Mouse (Mus musculus) kidney, adult 2 months (tissue): ENCODE data around the gene Zfp592.

Source experiments
- CTCF ChIP-seq: fragments of 200-500 bp; conservative IDR thresholded peaks from 2 replicates; pipeline ENCODE4 v1.5.1; 2011; ENCODE audit warnings: low read depth, mild to moderate bottlenecking, control low read depth, low read length, moderate library complexity, mixed read lengths; ENCODE audit not compliant: insufficient read depth, insufficient read length
- POLR2A ChIP-seq: fragments of 200-500 bp; IDR thresholded peaks from one replicate; pipeline ENCODE4 v1.6.1; 2011; ENCODE audit warnings: low read depth, low read length, control low read depth

DNA sequence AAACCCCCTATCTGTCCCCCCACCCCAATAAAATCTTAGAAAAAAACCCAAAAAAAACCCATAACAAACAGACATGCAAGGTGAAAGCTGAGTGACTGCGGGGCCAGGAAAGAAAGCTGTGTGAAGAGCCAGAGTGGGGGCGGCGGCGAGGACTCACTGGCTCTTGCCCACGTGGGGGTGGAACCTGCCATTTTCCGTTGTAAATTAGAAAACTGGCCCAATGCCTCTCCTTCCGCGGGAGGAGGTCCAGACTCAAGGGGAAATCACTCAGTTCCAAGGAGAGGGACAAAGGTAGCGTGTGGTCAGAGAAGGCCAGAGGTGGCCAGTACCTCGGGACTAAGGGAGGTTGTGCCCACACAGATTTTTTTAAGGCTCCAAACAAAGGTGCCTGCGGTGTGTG lies 68.5 kb downstream of the Zfp592 start:
- TF ChIP-seq CTCF (no peak), POLR2A (no peak)
